Mouse (Mus musculus): ENCODE data around the gene H2-M2. TPM values are rescaled to one million over a fixed set of nuclear protein-coding genes. Genes with fewer than 3 reads are reported as not detected.
"Not testable (repeated sequence)": the region's sequence is repeated elsewhere in the genome, so short reads cannot be mapped to it uniquely, and the experiment has no call there.

Gene H2-M2
- 2.7 and 4.5 TPM in 2 replicates for polyA plus RNA-seq (2012; rRNA removed)

DNA sequence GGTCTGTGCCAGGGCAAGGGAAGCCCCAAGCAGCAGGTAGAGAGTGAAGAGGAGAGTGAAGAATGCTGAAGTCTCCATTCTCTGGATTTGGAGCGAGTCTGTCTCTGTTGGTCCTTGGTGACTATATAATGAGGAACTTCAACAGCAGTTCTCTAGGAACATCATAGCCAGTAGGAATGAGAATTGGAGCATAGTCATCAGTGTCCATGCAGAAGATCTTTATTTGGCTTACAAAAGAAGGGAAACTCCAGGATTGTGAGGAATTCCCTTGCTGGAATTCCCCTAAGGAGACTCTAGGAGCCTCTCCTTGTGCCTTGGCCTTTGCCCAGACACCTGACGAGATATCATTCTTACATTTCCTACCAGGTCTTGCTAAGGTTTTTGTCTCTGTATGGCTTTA is at the start of gene H2-M2:
Gene H2-M2 (minus strand): TSS at position 101 of the 400 bp plus-strand sequence.
- H3K36me3 ChIP-seq (ENCODE audit: control insufficient read depth, insufficient read depth, low read length): no peaks in the 10 kb centered on the region
- no peak within 1 kb of the TSS for H3K27ac ChIP-seq (ENCODE audit: insufficient read depth, low read length)
- DNase-seq (ENCODE audit: low read depth in 1 of 2, low spot score in 2 of 2): no peak
- 86% methylated on average over 2 of the region's 2 CpGs for WGBS
- H3K27me3 ChIP-seq (ENCODE audit: control insufficient read depth, insufficient read depth, low read length): no peaks in the 10 kb centered on the region
- no peak within 1 kb of the TSS for H3K4me3 ChIP-seq (ENCODE audit: extremely low read depth, insufficient read depth, insufficient read length)
- H3K4me1 ChIP-seq (ENCODE audit: control insufficient read depth, insufficient read depth, insufficient read length): no peaks in the 10 kb centered on the region
- TF ChIP-seq CTCF (IDR thresholded peaks at IDR 0.05; ENCODE audit: extremely low read depth, insufficient read depth, insufficient read length, insufficient replicate concordance): no peak
- TF ChIP-seq POLR2A (IDR thresholded peaks at IDR 0.05; ENCODE audit: low read depth, low read length): no peak

- not testable (repeated sequence) for DNase-seq (ENCODE audit: low read depth in 1 of 2, low spot score in 2 of 2); H3K36me3 ChIP-seq (ENCODE audit: control insufficient read depth, insufficient read depth, low read length); H3K4me1 ChIP-seq (ENCODE audit: control insufficient read depth, insufficient read depth, insufficient read length); H3K27ac ChIP-seq (ENCODE audit: insufficient read depth, low read length); H3K4me3 ChIP-seq (ENCODE audit: extremely low read depth, insufficient read depth, insufficient read length); H3K27me3 ChIP-seq (ENCODE audit: control insufficient read depth, insufficient read depth, low read length)
- 6% methylated on average over 1 of the region's 1 CpGs for WGBS
These were observed 42.1 kb upstream of the H2-M2 start for GRCm38 (mm10) chr17:37525427-37525826.

DNA sequence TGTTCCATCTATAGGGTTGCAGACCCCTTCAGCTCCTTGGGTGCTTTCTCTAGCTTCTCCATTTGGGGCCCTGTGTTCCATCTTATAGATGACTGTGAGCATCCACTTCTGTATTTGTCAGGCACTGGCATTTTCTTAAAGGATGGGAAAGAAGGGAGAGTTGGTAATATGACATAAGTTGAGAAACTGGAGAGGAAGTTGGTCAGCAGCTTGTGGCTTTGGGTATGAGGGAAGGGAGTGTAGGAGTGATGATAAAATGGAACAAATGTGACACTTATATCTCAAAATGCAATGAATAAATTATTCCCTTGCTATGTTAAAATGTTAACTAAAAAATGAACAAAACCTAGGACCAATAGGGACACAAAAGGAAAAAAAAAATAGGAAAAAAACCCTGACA is 41.3 kb upstream of the H2-M2 start:
- H3K27me3 ChIP-seq (ENCODE audit: control insufficient read depth, insufficient read depth, low read length); H3K4me3 ChIP-seq (ENCODE audit: extremely low read depth, insufficient read depth, insufficient read length); H3K36me3 ChIP-seq (ENCODE audit: control insufficient read depth, insufficient read depth, low read length); H3K4me1 ChIP-seq (ENCODE audit: control insufficient read depth, insufficient read depth, insufficient read length); H3K27ac ChIP-seq (ENCODE audit: insufficient read depth, low read length): not testable (repeated sequence)
- peak in 1 of 2 experiments; percentile 1 for DNase-seq (ENCODE audit: low read depth in 1 of 2, low spot score in 2 of 2)

DNA sequence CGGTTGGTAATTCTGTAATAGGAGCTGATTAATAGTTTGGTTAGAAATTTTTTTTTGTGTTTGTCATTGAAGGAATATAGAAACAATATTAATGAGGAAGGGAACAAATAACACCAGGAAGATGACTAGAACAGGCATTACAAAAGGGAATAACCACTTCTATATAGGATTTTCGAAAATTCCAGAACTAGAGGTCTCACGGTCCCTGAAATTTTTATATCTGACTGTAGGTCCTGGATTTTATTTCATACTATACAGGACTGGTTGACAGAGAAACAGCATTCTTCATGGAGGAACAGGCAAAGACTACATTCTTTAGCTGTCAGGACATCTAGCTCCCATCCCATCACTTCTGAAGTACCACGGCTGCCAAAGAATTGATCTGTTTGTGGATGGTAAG is 24.4 kb upstream of the H2-M2 start, which contains the start of gene Olfr111:
Gene Olfr111 (plus strand): TSS at position 301 of the 400 bp plus-strand sequence.
- TF ChIP-seq CTCF (IDR thresholded peaks at IDR 0.05; ENCODE audit: extremely low read depth, insufficient read depth, insufficient read length, insufficient replicate concordance): no peak
- no peak for TF ChIP-seq POLR2A (IDR thresholded peaks at IDR 0.05; ENCODE audit: low read depth, low read length)
- H3K4me1 ChIP-seq (ENCODE audit: control insufficient read depth, insufficient read depth, insufficient read length): no peaks in the 10 kb centered on the region
- H3K27ac ChIP-seq (ENCODE audit: insufficient read depth, low read length): no peak within 1 kb of the TSS
- DNase-seq (ENCODE audit: low read depth in 1 of 2, low spot score in 2 of 2): no peak
- H3K27me3 ChIP-seq (ENCODE audit: control insufficient read depth, insufficient read depth, low read length): no peaks in the 10 kb centered on the region
- no peak within 1 kb of the TSS for H3K4me3 ChIP-seq (ENCODE audit: extremely low read depth, insufficient read depth, insufficient read length)
- 89% methylated on average over 4 of the region's 4 CpGs for WGBS
- no peaks in the 10 kb centered on the region for H3K36me3 ChIP-seq (ENCODE audit: control insufficient read depth, insufficient read depth, low read length)

GRCm38 (mm10) chr17:37491930-37492518 is 8.7 kb upstream of the H2-M2 start, which contains the start of gene Olfr110:
Gene Olfr110, plus strand, starts transcription at chr17:37492468.
- 15% methylated on average over 1 of the region's 1 CpGs for WGBS
- H3K27ac ChIP-seq (ENCODE audit: insufficient read depth, low read length): no peak within 1 kb of the TSS
- DNase-seq (ENCODE audit: low read depth in 1 of 2, low spot score in 2 of 2): no peak
- no peaks in the 10 kb centered on the region for H3K36me3 ChIP-seq (ENCODE audit: control insufficient read depth, insufficient read depth, low read length)
- TF ChIP-seq POLR2A (IDR thresholded peaks at IDR 0.05; ENCODE audit: low read depth, low read length) (no peak), CTCF (IDR thresholded peaks at IDR 0.05; ENCODE audit: extremely low read depth, insufficient read depth, insufficient read length, insufficient replicate concordance) (no peak)
- no peaks in the 10 kb centered on the region for H3K4me1 ChIP-seq (ENCODE audit: control insufficient read depth, insufficient read depth, insufficient read length)
- H3K4me3 ChIP-seq (ENCODE audit: extremely low read depth, insufficient read depth, insufficient read length): no peak within 1 kb of the TSS
- no peaks in the 10 kb centered on the region for H3K27me3 ChIP-seq (ENCODE audit: control insufficient read depth, insufficient read depth, low read length)

DNA sequence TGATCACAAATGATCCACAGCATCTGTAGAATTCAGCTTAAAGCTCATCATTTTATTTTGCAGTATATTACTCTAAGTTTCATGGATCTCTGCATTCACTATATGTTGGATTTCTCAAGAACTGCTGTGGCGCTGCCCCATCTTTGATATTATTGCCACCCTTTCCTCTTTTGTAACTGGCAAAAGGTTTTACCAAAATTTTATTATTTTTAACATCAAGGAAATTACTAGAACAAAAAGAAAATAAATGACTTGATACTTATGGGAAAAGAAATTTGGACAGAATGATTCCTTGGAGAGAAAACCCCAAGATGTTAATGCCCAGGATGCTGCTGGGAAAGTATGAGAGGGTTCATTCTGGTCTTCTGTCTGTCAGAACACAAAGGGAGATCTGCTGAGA is 24.7 kb downstream of the H2-M2 start, which contains the start of gene Olfr109:
Gene Olfr109 (plus strand): TSS at position 301 of the 400 bp plus-strand sequence.
- Histone ChIP-seq H3K36me3 (ENCODE audit: control insufficient read depth, insufficient read depth, low read length) (no peaks in the 10 kb centered on the region), H3K4me3 (ENCODE audit: extremely low read depth, insufficient read depth, insufficient read length) (no peak within 1 kb of the TSS), H3K4me1 (ENCODE audit: control insufficient read depth, insufficient read depth, insufficient read length) (no peaks in the 10 kb centered on the region), H3K27me3 (ENCODE audit: control insufficient read depth, insufficient read depth, low read length) (no peaks in the 10 kb centered on the region), H3K27ac (ENCODE audit: insufficient read depth, low read length) (no peak within 1 kb of the TSS)
- 86% methylated on average over 1 of the region's 1 CpGs for WGBS
- DNase-seq (ENCODE audit: low read depth in 1 of 2, low spot score in 2 of 2): no peak
- TF ChIP-seq POLR2A (IDR thresholded peaks at IDR 0.05; ENCODE audit: low read depth, low read length): no peak
- no peak for TF ChIP-seq CTCF (IDR thresholded peaks at IDR 0.05; ENCODE audit: extremely low read depth, insufficient read depth, insufficient read length, insufficient replicate concordance)

DNA sequence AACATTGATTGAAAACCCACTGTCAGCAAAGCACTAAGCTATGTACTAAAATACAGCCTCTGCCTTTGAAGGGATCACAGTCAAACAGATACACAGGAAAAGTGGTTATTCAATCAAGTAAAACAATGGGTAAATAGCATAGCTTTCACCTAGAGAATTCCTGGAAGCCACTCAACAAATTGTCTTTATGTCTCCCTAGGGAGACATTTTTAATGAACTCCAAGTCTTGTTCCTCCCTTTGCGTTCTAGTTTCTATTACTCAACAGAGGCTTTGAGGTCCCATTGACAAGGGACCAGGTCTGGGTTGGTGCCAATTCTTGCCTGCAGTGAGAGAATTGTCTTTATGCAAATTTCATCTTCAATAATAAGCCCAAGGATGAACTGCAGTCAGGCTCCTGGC is 38.2 kb downstream of the H2-M2 start, which contains the start of gene Olfr108:
Gene Olfr108 (plus strand): TSS at position 301 of the 400 bp plus-strand sequence.
- Histone ChIP-seq H3K36me3 (ENCODE audit: control insufficient read depth, insufficient read depth, low read length) (no peaks in the 10 kb centered on the region), H3K27ac (ENCODE audit: insufficient read depth, low read length) (no peak within 1 kb of the TSS), H3K27me3 (ENCODE audit: control insufficient read depth, insufficient read depth, low read length) (no peaks in the 10 kb centered on the region), H3K4me1 (ENCODE audit: control insufficient read depth, insufficient read depth, insufficient read length) (no peaks in the 10 kb centered on the region), H3K4me3 (ENCODE audit: extremely low read depth, insufficient read depth, insufficient read length) (no peak within 1 kb of the TSS)
- TF ChIP-seq POLR2A (IDR thresholded peaks at IDR 0.05; ENCODE audit: low read depth, low read length) (no peak), CTCF (IDR thresholded peaks at IDR 0.05; ENCODE audit: extremely low read depth, insufficient read depth, insufficient read length, insufficient replicate concordance) (no peak)
- WGBS: 93% methylated on average over 1 of the region's 1 CpGs
- DNase-seq (ENCODE audit: low read depth in 1 of 2, low spot score in 2 of 2): no peak

Other genes with a start within 250 kb of the H2-M2 start
- gene Olfr97, start 246.2 kb downstream of the H2-M2 start, polyA plus RNA-seq (2012; rRNA removed): not detected in 2 replicates
- gene Olfr98, start 219.8 kb downstream of the H2-M2 start, polyA plus RNA-seq (2012; rRNA removed): not detected in 2 replicates
- gene H2-M3, start 213.3 kb downstream of the H2-M2 start, polyA plus RNA-seq (2012; rRNA removed): 27.0 and 27.4 TPM in 2 replicates
- gene Olfr99, start 200.1 kb downstream of the H2-M2 start, polyA plus RNA-seq (2012; rRNA removed): not detected in 2 replicates
- gene Olfr101, start 179.2 kb downstream of the H2-M2 start, polyA plus RNA-seq (2012; rRNA removed): not detected in 2 replicates
- gene Olfr102, start 166.5 kb downstream of the H2-M2 start, polyA plus RNA-seq (2012; rRNA removed): not detected in 2 replicates
- gene Olfr103, start 143.9 kb downstream of the H2-M2 start, polyA plus RNA-seq (2012; rRNA removed): not detected in 2 replicates
- gene Olfr104-ps, start 124.0 kb downstream of the H2-M2 start, polyA plus RNA-seq (2012; rRNA removed): not detected in 2 replicates
- not detected in 2 replicates for gene Olfr105-ps, start 104.5 kb downstream of the H2-M2 start, polyA plus RNA-seq (2012; rRNA removed)
- gene Olfr106-ps, start 93.2 kb downstream of the H2-M2 start, polyA plus RNA-seq (2012; rRNA removed): not detected in 2 replicates
- gene Olfr107, start 84.3 kb downstream of the H2-M2 start, polyA plus RNA-seq (2012; rRNA removed): not detected in 2 replicates
- gene Olfr108, start 38.1 kb downstream of the H2-M2 start, polyA plus RNA-seq (2012; rRNA removed): not detected in 2 replicates
- not detected in 2 replicates for gene Olfr109, start 24.6 kb downstream of the H2-M2 start, polyA plus RNA-seq (2012; rRNA removed)
- 0.05 TPM in 1 of 2 replicates, not detected in the other for gene Olfr110, start 8.9 kb upstream of the H2-M2 start, polyA plus RNA-seq (2012; rRNA removed)
- 0.27 and 0.29 TPM in 2 replicates for gene Olfr111, start 24.5 kb upstream of the H2-M2 start, polyA plus RNA-seq (2012; rRNA removed)
- gene Olfr112, start 85.9 kb upstream of the H2-M2 start, polyA plus RNA-seq (2012; rRNA removed): not detected in 2 replicates
- not detected in 2 replicates for gene Olfr113, start 94.1 kb upstream of the H2-M2 start, polyA plus RNA-seq (2012; rRNA removed)
- not detected in 2 replicates for gene Olfr114, start 109.2 kb upstream of the H2-M2 start, polyA plus RNA-seq (2012; rRNA removed)
- not detected in 2 replicates for gene Olfr115, start 143.6 kb upstream of the H2-M2 start, polyA plus RNA-seq (2012; rRNA removed)
- not detected in 2 replicates for gene Olfr116, start 143.6 kb upstream of the H2-M2 start, polyA plus RNA-seq (2012; rRNA removed)
- not detected in 2 replicates for gene Olfr117, start 180.2 kb upstream of the H2-M2 start, polyA plus RNA-seq (2012; rRNA removed)
- gene Olfr118, start 183.4 kb upstream of the H2-M2 start, polyA plus RNA-seq (2012; rRNA removed): not detected in 2 replicates
- gene Olfr119, start 213.0 kb upstream of the H2-M2 start, polyA plus RNA-seq (2012; rRNA removed): not detected in 2 replicates
- gene Olfr120, start 238.3 kb upstream of the H2-M2 start, polyA plus RNA-seq (2012; rRNA removed): not detected in 2 replicates

All from spleen, adult 2 months (tissue).